Mouse (Mus musculus): ENCODE measurements at regions not wholly inside any gene's neighbourhood (a gene's known extent, or its start where the extent isn't known, plus 50 kb on each side); places are given as distances from the start of the nearest gene placed in this dataset.

- TF ChIP-seq CTCF (IDR thresholded peaks at IDR 0.05; ENCODE audit: low read depth) (no peak), EP300 (optimal IDR thresholded peaks at IDR 0.05) (no peak)
Observed at GRCm38 (mm10) chr2:50742421-50742820, 406.5 kb downstream of the Rnd3 start.
